Mouse (Mus musculus) forebrain, postnatal 0 days (tissue): Measurements from ENCODE around the gene Gc. TPM values are rescaled to one million over a fixed set of nuclear protein-coding genes. Genes with fewer than 3 reads are reported as not detected.

Experiments
- ATAC-seq: fragments of 200-750 bp; cut with Nextera tagmentation; 2 replicates; pipeline ENCODE4 v1.8.0; 2017; ENCODE audit warnings: mild to moderate bottlenecking, moderate library complexity
- DNase-seq: peaks from one replicate; pipeline ENCODE4 v3.0.0-alpha.2; 2015
- H3K27ac ChIP-seq: fragments of 300-500 bp; sonication (generic); 2 replicates; pipeline ENCODE4 v1.5.1; 2014; ENCODE audit warnings: low read depth, mild to moderate bottlenecking, antibody characterized with exemption, low read length, moderate library complexity, mixed read lengths
- H3K27me3 ChIP-seq: fragments of 300-500 bp; sonication (generic); 2 replicates; pipeline ENCODE4 v1.6.1; 2014; ENCODE audit warnings: mild to moderate bottlenecking, low read length, mixed read lengths; ENCODE audit not compliant: insufficient read depth
- H3K36me3 ChIP-seq: fragments of 300-500 bp; sonication (generic); 2 replicates; pipeline ENCODE4 v1.6.1; 2014; ENCODE audit warnings: mild to moderate bottlenecking, moderate library complexity; ENCODE audit not compliant: insufficient read depth
- H3K4me1 ChIP-seq: fragments of 300-500 bp; sonication (generic); 2 replicates; pipeline ENCODE4 v1.6.1; 2014; ENCODE audit warnings: antibody characterized with exemption; ENCODE audit not compliant: insufficient read depth
- H3K4me2 ChIP-seq: fragments of 300-500 bp; sonication (generic); 2 replicates; pipeline ENCODE4 v1.6.1; 2014; ENCODE audit warnings: low read depth, mild to moderate bottlenecking, moderate library complexity
- H3K4me3 ChIP-seq: fragments of 300-500 bp; sonication (generic); 2 replicates; pipeline ENCODE4 v1.5.1; 2014; ENCODE audit warnings: low read depth, low read length, mixed read lengths
- H3K9ac ChIP-seq: fragments of 300-500 bp; sonication (generic); 2 replicates; pipeline ENCODE4 v1.6.1; 2014; ENCODE audit warnings: mild to moderate bottlenecking
- H3K9me3 ChIP-seq: fragments of 300-500 bp; sonication (generic); 2 replicates; pipeline ENCODE4 v1.6.1; 2016; ENCODE audit warnings: low read length
- CTCF ChIP-seq: sonication (generic); IDR thresholded peaks from 2 replicates; pipeline ENCODE4 v1.5.1; 2016; ENCODE audit warnings: antibody characterized with exemption, control low read depth, low read depth
- WGBS: fragments of 180-500 bp; shearing (Covaris S2); extraction: QIAGEN DNeasy Blood & Tissue Kit; methylation state at CpG from one replicate; pipeline ENCODE4 v1.1.7; 2014; 5-methylcytosine and 5-hydroxymethylcytosine counted together
- polyA plus RNA-seq: library from polyadenylated mRNA; unstranded; fragments of >200 nt; fragmentation: Nextera tagmentation; extraction: Ambion mirVana; gene quantifications from 2 replicates; pipeline ENCODE4 v1.2.1, GENCODE M21; 2015
- total RNA-seq: library from RNA; depleted of rRNA; stranded (reverse); fragments of >200 nt; gene quantifications from 2 replicates; pipeline ENCODE4 v1.2.3, GENCODE M21; 2014

Gc gene
- total and polyA plus RNA-seq, 2 experiments from 2014 or later = not detected

GRCm38 (mm10) chr5:89461817-89462216, 4.1 kb upstream of the Gc start:
- 84% methylated on average over 4 of the region's 4 CpGs for WGBS
- Histone ChIP-seq H3K4me1 (no peaks in the 10 kb centered on the region), H3K27ac (no peak overlapping the region), H3K4me3 (no peak overlapping the region), H3K9ac (no peak overlapping the region), H3K9me3 (no peaks in the 10 kb centered on the region), H3K27me3 (no peaks in the 10 kb centered on the region), H3K36me3 (no peaks in the 10 kb centered on the region), H3K4me2 (no peak overlapping the region)
- DNase-seq (no peak), ATAC-seq (no peak)
- no peak for TF ChIP-seq CTCF

- DNase-seq = no peak
- no peaks in the 10 kb centered on the region for H3K9me3 ChIP-seq
- ATAC-seq = no peak
- H3K4me2 ChIP-seq = no peak overlapping the region
- TF ChIP-seq CTCF = no peak
- H3K4me3 ChIP-seq = no peak overlapping the region
- no peaks in the 10 kb centered on the region for H3K27me3 ChIP-seq
- no peak overlapping the region for H3K27ac ChIP-seq
- no peak overlapping the region for H3K9ac ChIP-seq
- H3K4me1 ChIP-seq = no peaks in the 10 kb centered on the region
- H3K36me3 ChIP-seq = no peaks in the 10 kb centered on the region
Measured at GRCm38 (mm10) chr5:89459591-89459990, 1.9 kb upstream of the Gc start.

GRCm38 (mm10) chr5:89458987-89459386, 1.3 kb upstream of the Gc start:
- DNase-seq (no peak), ATAC-seq (no peak)
- 90% methylated on average over 2 of the region's 2 CpGs for whole genome bisulfite sequencing
- Histone ChIP-seq H3K4me1 (no peaks in the 10 kb centered on the region), H3K9me3 (no peaks in the 10 kb centered on the region), H3K27me3 (no peaks in the 10 kb centered on the region), H3K4me2 (no peak overlapping the region), H3K4me3 (no peak overlapping the region), H3K27ac (no peak overlapping the region), H3K36me3 (no peaks in the 10 kb centered on the region), H3K9ac (no peak overlapping the region)
- TF ChIP-seq CTCF = no peak

GRCm38 (mm10) chr5:89455526-89455925, 2.2 kb downstream of the Gc start:
- no peak overlapping the region for H3K4me3 ChIP-seq
- H3K27me3 ChIP-seq = no peaks in the 10 kb centered on the region
- ATAC-seq = no peak
- peak; percentile 4 for DNase-seq
- H3K4me1 ChIP-seq = no peaks in the 10 kb centered on the region
- H3K27ac ChIP-seq = no peak overlapping the region
- TF ChIP-seq CTCF = peak; percentile 56
- no peak overlapping the region for H3K9ac ChIP-seq
- H3K4me2 ChIP-seq = no peak overlapping the region
- 50% methylated on average over 8 of the region's 8 CpGs for WGBS
- H3K36me3 ChIP-seq = no peaks in the 10 kb centered on the region
- H3K9me3 ChIP-seq = no peaks in the 10 kb centered on the region

GRCm38 (mm10) chr5:89450798-89451197, 6.9 kb downstream of the Gc start:
- DNase-seq = no peak

GRCm38 (mm10) chr5:89449325-89449724, 8.4 kb downstream of the Gc start:
- Histone ChIP-seq H3K36me3 (no peaks in the 10 kb centered on the region), H3K27me3 (no peaks in the 10 kb centered on the region), H3K27ac (no peak overlapping the region), H3K4me3 (no peak overlapping the region), H3K4me2 (no peak overlapping the region), H3K9me3 (no peaks in the 10 kb centered on the region), H3K4me1 (no peaks in the 10 kb centered on the region), H3K9ac (no peak overlapping the region)
- no peak for DNase-seq
- WGBS = 91% methylated on average over 9 of the region's 9 CpGs
- ATAC-seq = no peak
- TF ChIP-seq CTCF = no peak

More at GRCm38 (mm10) chr5:89450798-89451197, 6.9 kb downstream of the Gc start:
- no peak for ATAC-seq
- Histone ChIP-seq H3K4me1 (no peaks in the 10 kb centered on the region), H3K4me2 (no peak overlapping the region), H3K27me3 (no peaks in the 10 kb centered on the region), H3K4me3 (no peak overlapping the region), H3K27ac (no peak overlapping the region), H3K36me3 (no peaks in the 10 kb centered on the region), H3K9me3 (no peaks in the 10 kb centered on the region), H3K9ac (no peak overlapping the region)
- TF ChIP-seq CTCF = no peak

- Histone ChIP-seq H3K36me3 (no peaks in the 10 kb centered on the region), H3K4me2 (no peak overlapping the region), H3K4me1 (no peaks in the 10 kb centered on the region), H3K27ac (no peak overlapping the region), H3K27me3 (no peaks in the 10 kb centered on the region), H3K9ac (no peak overlapping the region), H3K4me3 (no peak overlapping the region), H3K9me3 (no peaks in the 10 kb centered on the region)
- TF ChIP-seq CTCF = no peak
- DNase-seq (no peak), ATAC-seq (no peak)
- WGBS = 77% methylated on average over 7 of the region's 7 CpGs
Measured at GRCm38 (mm10) chr5:89447978-89448377, 9.7 kb downstream of the Gc start.

GRCm38 (mm10) chr5:89444360-89444759, 13.3 kb downstream of the Gc start:
- Histone ChIP-seq H3K4me2 (no peak overlapping the region), H3K4me3 (no peak overlapping the region), H3K27ac (no peak overlapping the region), H3K27me3 (no peaks in the 10 kb centered on the region), H3K36me3 (no peaks in the 10 kb centered on the region), H3K9ac (no peak overlapping the region), H3K9me3 (no peaks in the 10 kb centered on the region), H3K4me1 (no peaks in the 10 kb centered on the region)
- DNase-seq (peak; percentile 39), ATAC-seq (peak; percentile 14; the same call in 1 of the 2 replicates)
- 85% methylated on average over 4 of the region's 4 CpGs for WGBS
- TF ChIP-seq CTCF = peak; percentile 62
